Mouse (Mus musculus) limb, embryonic 14.5 days (tissue): ENCODE measurements at regions not wholly inside any gene's neighbourhood (a gene's known extent, or its start where the extent isn't known, plus 50 kb on each side); places are given as distances from the start of the nearest gene placed in this dataset.
A peak's percentile ranks its signal among the peaks of the same experiment; 100 is the strongest.

Source experiments
- ATAC-seq: fragments of 200-750 bp; cut with Nextera tagmentation; 2 replicates; pipeline ENCODE4 v1.8.0; 2017; ENCODE audit warnings: low read depth, moderate number of reproducible peaks, moderate TSS enrichment; ENCODE audit not compliant: low FRiP score
- DNase-seq: peaks from one replicate; pipeline ENCODE4 v3.0.0-alpha.2; 2015; ENCODE audit warnings: low spot score
- H3K27ac ChIP-seq: fragments of 300-500 bp; sonication (generic); replicated peaks from 2 replicates; pipeline ENCODE4 v1.5.1; 2014; ENCODE audit warnings: low read depth, mild to moderate bottlenecking, low read length, moderate library complexity, mixed read lengths
- H3K27me3 ChIP-seq: fragments of 300-500 bp; sonication (generic); 2 replicates; pipeline ENCODE4 v1.6.1; 2014; ENCODE audit warnings: low read length, mixed read lengths; ENCODE audit not compliant: control insufficient read depth, insufficient read depth
- H3K36me3 ChIP-seq: fragments of 300-500 bp; sonication (generic); 2 replicates; pipeline ENCODE4 v1.6.1; 2014; ENCODE audit warnings: mild to moderate bottlenecking, low read length, moderate library complexity, mixed read lengths; ENCODE audit not compliant: control insufficient read depth, insufficient read depth
- H3K4me1 ChIP-seq: fragments of 300-500 bp; sonication (generic); 2 replicates; pipeline ENCODE4 v1.6.1; 2014; ENCODE audit warnings: antibody characterized with exemption, low read length, mixed read lengths; ENCODE audit not compliant: control insufficient read depth, insufficient read depth
- H3K4me2 ChIP-seq: fragments of 300-500 bp; sonication (generic); replicated peaks from 2 replicates; pipeline ENCODE4 v1.6.1; 2014; ENCODE audit warnings: low read depth, mild to moderate bottlenecking, low read length, moderate library complexity; ENCODE audit not compliant: severe bottlenecking
- H3K4me3 ChIP-seq: fragments of 300-500 bp; sonication (generic); replicated peaks from 2 replicates; pipeline ENCODE4 v1.5.1; 2014; ENCODE audit warnings: low read length
- H3K9ac ChIP-seq: fragments of 300-500 bp; sonication (generic); 2 replicates; pipeline ENCODE4 v1.6.1; 2014; ENCODE audit warnings: mild to moderate bottlenecking, low read depth, low read length, moderate library complexity; ENCODE audit not compliant: severe bottlenecking
- H3K9me3 ChIP-seq: fragments of 300-500 bp; sonication (generic); 2 replicates; pipeline ENCODE4 v1.6.1; 2016; ENCODE audit warnings: low read length; ENCODE audit not compliant: control insufficient read depth
- POLR2A ChIP-seq: fragments of 200-500 bp; IDR thresholded peaks from 2 replicates; pipeline ENCODE4 v1.8.0; 2012; ENCODE audit warnings: inconsistent platforms, mild to moderate bottlenecking, moderate library complexity, borderline replicate concordance; ENCODE audit not compliant: insufficient read depth, insufficient read length; ENCODE audit errors: extremely low read depth
- WGBS: fragments of 180-500 bp; shearing (Covaris S2); extraction: QIAGEN DNeasy Blood & Tissue Kit; methylation state at CpG from one replicate; pipeline ENCODE4 v1.1.7; 2014; 5-methylcytosine and 5-hydroxymethylcytosine counted together

DNA sequence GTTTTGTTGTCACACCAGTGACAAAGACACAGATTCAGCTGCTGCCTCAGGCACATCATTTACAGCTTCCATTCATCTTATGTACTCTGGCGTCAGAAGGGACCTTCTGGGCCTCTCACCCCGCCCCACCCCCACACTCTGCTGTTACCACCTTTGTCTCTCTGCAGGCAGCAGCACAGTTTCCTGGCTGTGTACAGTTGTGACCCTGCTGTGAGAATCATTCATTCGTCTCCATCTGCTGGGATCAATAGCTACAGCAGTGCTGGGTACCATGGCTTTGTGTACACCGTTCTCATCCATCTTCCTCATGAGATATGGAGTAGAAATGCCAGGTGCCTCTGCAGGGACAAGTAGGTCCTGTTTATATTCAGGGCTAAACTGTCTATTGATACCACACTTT lies 254.0 kb downstream of the Zfp704 start:
- 59% methylated on average over 4 of the region's 4 CpGs for WGBS
- Histone ChIP-seq H3K4me3 (no peak overlapping the region), H3K4me1 (no peaks in the 10 kb centered on the region), H3K27me3 (no peaks in the 10 kb centered on the region), H3K9me3 (no peaks in the 10 kb centered on the region), H3K4me2 (no peak overlapping the region), H3K27ac (no peak overlapping the region), H3K9ac (no peak overlapping the region), H3K36me3 (no peaks in the 10 kb centered on the region)
- DNase-seq (no peak), ATAC-seq (no peak)
- no peak for TF ChIP-seq POLR2A

DNA sequence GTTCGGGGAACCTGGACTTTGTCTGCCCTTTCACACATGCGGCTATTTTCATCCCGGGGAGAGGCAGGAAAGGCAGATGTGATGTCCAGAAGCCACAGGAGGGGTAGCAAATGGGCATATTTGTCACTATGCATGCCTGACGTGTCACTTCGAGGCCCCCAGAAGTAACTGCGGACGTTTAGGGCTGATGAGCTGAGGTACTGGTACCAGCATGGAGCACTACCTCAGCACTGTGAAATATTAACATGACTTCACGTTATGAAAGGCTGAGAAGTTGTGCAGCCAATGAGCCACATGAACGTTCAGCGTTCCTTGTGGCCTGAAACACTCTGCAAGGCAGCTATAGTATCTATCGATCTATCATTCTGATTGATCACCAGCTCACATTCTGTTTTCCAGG lies 255.1 kb downstream of the Zfp704 start:
- DNase-seq (no peak), ATAC-seq (no peak)
- Histone ChIP-seq H3K27me3 (no peaks in the 10 kb centered on the region), H3K36me3 (no peaks in the 10 kb centered on the region), H3K9me3 (no peaks in the 10 kb centered on the region), H3K4me1 (no peaks in the 10 kb centered on the region), H3K4me3 (no peak overlapping the region), H3K9ac (no peak overlapping the region), H3K4me2 (no peak overlapping the region), H3K27ac (no peak overlapping the region)
- 74% methylated on average over 11 of the region's 11 CpGs for WGBS
- no peak for TF ChIP-seq POLR2A

DNA sequence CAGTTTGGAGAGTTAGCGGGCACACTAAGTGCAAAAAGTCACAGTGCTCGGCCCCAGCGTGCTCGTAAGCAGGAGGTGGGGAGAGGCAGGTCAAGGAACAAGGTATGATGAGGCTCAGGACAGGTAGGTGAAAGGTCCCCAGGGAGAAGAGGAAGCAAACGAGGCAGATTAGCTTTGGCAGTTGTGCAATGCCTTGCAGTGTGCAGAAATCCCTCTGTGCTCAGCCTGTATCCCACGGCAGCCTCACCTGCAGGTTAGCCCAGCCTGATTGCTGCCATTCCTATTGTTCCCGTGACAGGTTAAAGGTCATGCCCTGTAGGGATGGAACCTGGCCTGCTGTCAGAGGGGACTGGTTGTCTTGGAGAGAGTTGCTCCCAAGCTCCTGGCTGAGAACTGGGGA lies 257.6 kb downstream of the Zfp704 start:
- ATAC-seq (no peak), DNase-seq (no peak)
- H3K4me3 ChIP-seq, result no peak overlapping the region
- H3K4me2 ChIP-seq, result no peak overlapping the region
- peaks cover 9% of the 10 kb centered on the region for H3K27me3 ChIP-seq
- no peaks in the 10 kb centered on the region for H3K36me3 ChIP-seq
- peaks cover 5% of the 10 kb centered on the region for H3K4me1 ChIP-seq
- H3K9me3 ChIP-seq, result no peaks in the 10 kb centered on the region
- H3K27ac ChIP-seq, result no peak overlapping the region
- no peak overlapping the region for H3K9ac ChIP-seq
- WGBS, result 64% methylated on average over 7 of the region's 7 CpGs
- no peak for TF ChIP-seq POLR2A

DNA sequence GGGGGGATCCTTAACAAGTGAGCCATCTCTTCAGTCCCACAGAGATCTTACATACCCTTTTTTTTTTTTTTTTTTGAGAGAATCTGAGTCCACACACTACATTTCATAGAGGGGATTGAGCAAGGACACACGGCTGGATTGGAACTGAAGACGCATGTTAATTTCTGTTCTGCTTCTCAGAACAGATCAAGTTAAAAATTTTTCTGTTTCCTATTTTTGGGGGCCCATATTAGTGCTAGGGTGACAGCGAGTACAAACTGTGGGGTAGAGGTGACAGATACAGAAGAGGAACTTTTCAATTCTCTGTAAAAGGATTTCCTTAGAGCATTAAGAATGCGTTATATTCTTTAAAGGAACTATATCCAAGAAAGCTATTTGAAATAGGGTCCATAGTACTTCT lies 260.1 kb downstream of the Zfp704 start:
- no peak for TF ChIP-seq POLR2A
- H3K27ac ChIP-seq, result no peak overlapping the region
- H3K4me1 ChIP-seq, result peaks cover 9% of the 10 kb centered on the region
- H3K4me2 ChIP-seq, result no peak overlapping the region
- DNase-seq (no peak), ATAC-seq (no peak)
- H3K9me3 ChIP-seq, result no peaks in the 10 kb centered on the region
- H3K9ac ChIP-seq, result no peak overlapping the region
- peaks cover 14% of the 10 kb centered on the region for H3K27me3 ChIP-seq
- 89% methylated on average over 4 of the region's 4 CpGs for WGBS
- H3K4me3 ChIP-seq, result no peak overlapping the region
- H3K36me3 ChIP-seq, result no peaks in the 10 kb centered on the region

DNA sequence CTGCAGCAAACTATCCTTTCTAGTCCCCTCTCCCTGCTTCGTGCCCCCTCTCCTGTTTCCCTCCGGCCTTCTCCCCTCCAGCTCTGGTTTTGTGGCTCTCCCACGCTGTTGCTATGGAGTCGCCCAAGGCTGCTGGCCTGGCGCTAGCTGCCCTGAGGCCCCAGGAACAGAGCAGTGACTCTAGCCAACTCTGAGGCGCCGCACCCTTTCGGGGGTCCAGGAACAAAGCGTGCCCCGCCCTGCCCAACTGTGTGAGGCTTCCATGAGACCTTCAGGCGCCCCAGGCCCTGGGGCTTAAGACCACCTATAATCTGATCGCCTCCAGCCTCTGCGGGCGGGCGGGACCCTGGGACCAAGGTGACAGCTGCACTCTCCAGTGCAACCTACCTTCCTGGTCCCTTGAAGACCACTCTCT lies 262.4 kb downstream of the Zfp704 start:
- Histone ChIP-seq H3K4me2 (peak overlapping the region; percentile 95), H3K36me3 (no peaks in the 10 kb centered on the region), H3K4me3 (peak overlapping the region; percentile 49), H3K9ac (peak overlapping the region; percentile 59), H3K27ac (no peak overlapping the region), H3K9me3 (no peaks in the 10 kb centered on the region), H3K4me1 (peaks cover 14% of the 10 kb centered on the region), H3K27me3 (peaks cover 16% of the 10 kb centered on the region)
- WGBS, result 5% methylated on average over 15 of the region's 15 CpGs
- DNase-seq, result peak; percentile 37
- ATAC-seq, result peak; percentile 73
- no peak for TF ChIP-seq POLR2A
